Mouse (Mus musculus) cortical plate, adult 2 months (tissue): ENCODE measurements around the gene Rab40b.

ENCODE experiments used
- CTCF ChIP-seq: fragments of 200-500 bp; IDR thresholded peaks from 2 replicates; pipeline ENCODE4 v1.5.1; 2011; ENCODE audit warnings: mild to moderate bottlenecking, control low read depth, low read length; ENCODE audit not compliant: insufficient read depth; ENCODE audit errors: extremely low read depth
- POLR2A ChIP-seq: fragments of 200-500 bp; IDR thresholded peaks from 2 replicates; pipeline ENCODE4 v1.6.1; 2011; ENCODE audit warnings: mild to moderate bottlenecking, low read length, control low read depth; ENCODE audit not compliant: insufficient read depth; ENCODE audit errors: extremely low read depth

GRCm38 (mm10) chr11:121326681-121327080 lies 61.4 kb downstream of the Rab40b start:
- no peak for TF ChIP-seq CTCF
- no peak for TF ChIP-seq POLR2A
